Mouse (Mus musculus): ENCODE measurements around the gene Lsm12. TPM values are rescaled to one million over a fixed set of nuclear protein-coding genes. Genes with fewer than 3 reads are reported as not detected.
A peak's percentile ranks its signal among the peaks of the same experiment; 100 is the strongest.

The Lsm12 gene
- polyA plus RNA-seq, 1 experiment from 2014 or later: 92.6 TPM

DNA sequence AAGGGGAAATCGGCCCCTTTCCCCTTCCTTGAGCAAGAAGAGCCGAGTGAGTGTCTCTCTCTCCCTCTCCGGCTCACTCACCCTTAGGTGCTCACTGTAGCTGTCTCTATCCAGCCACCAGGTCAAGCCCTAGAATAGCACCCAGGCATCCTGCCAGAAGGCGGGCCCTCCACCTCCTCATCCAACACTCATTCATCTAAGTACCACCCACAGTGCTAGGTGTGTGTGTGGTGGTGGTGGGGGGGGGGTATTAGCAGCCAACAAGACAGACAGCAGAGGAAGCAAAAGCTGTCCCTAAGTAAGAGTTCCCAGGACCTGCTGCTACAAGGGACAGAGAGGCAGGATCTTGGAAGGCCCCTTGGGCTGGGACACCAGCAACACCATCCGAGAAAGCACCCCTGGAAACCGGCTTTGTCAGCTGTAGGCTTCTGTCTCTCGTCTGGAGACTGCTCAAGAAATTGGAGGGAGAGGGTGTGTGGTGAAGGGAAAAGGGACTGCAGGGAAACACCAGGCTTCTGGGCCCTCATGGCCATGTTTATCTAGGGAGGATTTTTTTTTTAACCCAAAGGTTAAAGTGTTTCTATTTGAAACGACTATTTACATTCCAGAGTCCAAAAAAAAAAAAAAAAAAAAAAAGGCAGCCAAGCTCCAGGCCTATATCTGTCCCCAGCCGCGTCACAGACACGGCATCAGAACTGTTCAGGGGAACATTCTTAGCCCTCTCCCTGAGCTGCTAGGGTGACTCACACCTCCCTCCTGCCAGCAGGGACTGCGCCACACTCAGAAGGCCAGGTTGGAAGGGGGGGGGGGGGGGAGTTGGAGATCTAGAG, 31.2 kb upstream of the Lsm12 start:
- ATAC-seq (ENCODE audit: low read depth) (no peak), DNase-seq (no peak)
- peak overlapping the region; percentile 31; the same call in 1 of the 2 replicates for H3K9ac ChIP-seq
- H3K4me2 ChIP-seq: peak overlapping the region; percentile 85
- H3K4me1 ChIP-seq (replicated peaks): peaks cover 90% of the 10 kb centered on the region
- H3K36me3 ChIP-seq: 0 out of 2 replicates have a peak, but pooled peaks cover 3% of the 10 kb centered on the region
- 47% methylated on average over 12 of the region's 12 CpGs for WGBS (ENCODE audit: insufficient replicate concordance)
- H3K9me3 ChIP-seq (replicated peaks): no peaks in the 10 kb centered on the region
- peak overlapping the region; percentile 61; the same call in 1 of the 2 replicates for H3K4me3 ChIP-seq (replicated peaks)
- peak overlapping the region; percentile 65 for H3K27ac ChIP-seq
- H3K27me3 ChIP-seq: no peaks in the 10 kb centered on the region; the same call in 1 of the 2 replicates

DNA sequence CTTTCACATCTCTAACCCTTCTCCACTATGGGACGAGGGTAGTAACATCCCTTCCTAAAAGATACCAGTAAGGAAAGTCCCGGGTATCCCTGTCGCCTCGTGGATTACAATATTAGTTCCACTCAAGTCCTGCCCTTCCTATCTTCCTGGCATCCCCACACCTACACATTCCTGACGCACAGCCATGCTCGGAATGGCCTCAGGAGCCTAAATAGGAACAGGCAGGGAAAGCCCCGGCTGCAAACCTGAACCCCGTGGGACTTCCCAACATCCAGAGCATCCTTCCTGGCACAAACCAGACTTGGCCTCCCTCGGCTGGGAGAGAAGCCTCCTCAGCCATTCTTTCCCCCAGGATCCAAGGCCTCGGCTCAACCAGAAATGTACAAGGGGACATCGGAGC, 30.4 kb upstream of the Lsm12 start:
- ATAC-seq (ENCODE audit: low read depth) (no peak), DNase-seq (no peak)
- 72% methylated on average over 11 of the region's 11 CpGs for WGBS (ENCODE audit: insufficient replicate concordance)
- Histone ChIP-seq H3K9me3 (replicated peaks) (no peaks in the 10 kb centered on the region), H3K27ac (peak overlapping the region; percentile 65), H3K27me3 (no peaks in the 10 kb centered on the region), H3K4me2 (peak overlapping the region; percentile 41), H3K4me3 (replicated peaks) (no peak overlapping the region), H3K4me1 (replicated peaks) (peaks cover 90% of the 10 kb centered on the region), H3K9ac (no peak overlapping the region), H3K36me3 (0 out of 2 replicates have a peak, but pooled peaks cover 3% of the 10 kb centered on the region)

DNA sequence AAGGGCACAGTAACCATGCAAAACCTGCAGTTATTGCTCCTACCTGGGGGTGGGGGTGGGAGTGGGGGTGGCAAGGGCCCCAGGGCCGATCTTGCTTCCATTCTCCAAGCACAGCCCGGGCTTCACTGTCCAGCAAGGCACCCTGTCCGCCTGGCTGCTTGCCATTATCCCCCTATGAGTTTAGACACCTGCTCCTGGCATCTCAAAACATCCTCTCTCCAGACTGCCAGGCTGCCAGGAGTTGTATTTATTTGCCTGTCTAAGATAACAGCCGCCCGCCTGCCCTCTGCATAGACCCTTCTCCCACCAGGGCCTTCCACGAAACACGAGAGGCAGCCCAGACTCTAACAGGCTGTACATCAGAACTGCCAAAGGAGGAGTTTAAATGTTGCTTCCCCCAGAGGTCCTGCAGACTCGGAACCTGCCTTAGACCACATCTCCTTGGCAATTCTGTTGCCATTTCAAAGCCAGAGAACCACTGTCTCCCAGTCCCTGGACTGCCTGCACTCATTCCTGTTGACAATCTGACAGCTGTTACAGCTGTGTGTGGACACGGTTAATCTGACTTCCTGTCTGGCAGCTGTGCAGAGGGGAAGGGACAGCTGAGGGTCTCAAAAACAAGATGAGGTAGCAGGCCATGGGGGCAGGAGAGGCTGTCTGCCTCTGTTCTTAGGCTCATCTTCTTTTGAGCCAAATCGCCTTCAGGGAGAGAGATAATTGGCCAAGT, 29.5 kb upstream of the Lsm12 start:
- Histone ChIP-seq H3K27me3 (no peaks in the 10 kb centered on the region), H3K27ac (no peak overlapping the region), H3K4me1 (replicated peaks) (peaks cover 90% of the 10 kb centered on the region), H3K4me2 (no peak overlapping the region), H3K36me3 (0 out of 2 replicates have a peak, but pooled peaks cover 3% of the 10 kb centered on the region), H3K9me3 (replicated peaks) (no peaks in the 10 kb centered on the region), H3K9ac (no peak overlapping the region), H3K4me3 (replicated peaks) (no peak overlapping the region)
- DNase-seq (no peak), ATAC-seq (ENCODE audit: low read depth) (no peak)
- WGBS (ENCODE audit: insufficient replicate concordance): 48% methylated on average over 10 of the region's 10 CpGs

DNA sequence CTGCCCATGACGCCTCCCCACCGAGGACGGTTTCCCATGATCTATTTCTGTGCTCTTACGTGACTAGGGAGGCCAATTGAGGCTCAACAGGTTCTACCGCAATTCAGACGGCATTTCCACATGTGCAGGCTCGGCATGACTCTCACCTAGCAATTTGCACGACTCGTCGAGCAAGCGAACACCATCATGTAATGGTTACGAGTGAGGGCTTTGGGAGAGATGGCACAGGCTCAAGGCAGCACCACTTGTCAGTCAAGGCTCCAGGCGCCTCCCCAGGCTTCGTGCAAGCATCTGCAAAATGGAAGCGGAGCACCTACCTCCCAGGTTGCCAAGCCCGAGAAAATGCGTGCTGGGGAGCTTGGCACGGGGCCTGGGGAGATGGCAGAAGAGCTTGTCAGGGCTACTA, 26.8 kb upstream of the Lsm12 start:
- 83% methylated on average over 18 of the region's 18 CpGs for WGBS (ENCODE audit: insufficient replicate concordance)
- Histone ChIP-seq H3K27me3 (no peaks in the 10 kb centered on the region), H3K4me3 (replicated peaks) (no peak overlapping the region), H3K27ac (no peak overlapping the region), H3K9me3 (replicated peaks) (no peaks in the 10 kb centered on the region), H3K36me3 (0 out of 2 replicates have a peak, but pooled peaks cover 3% of the 10 kb centered on the region), H3K9ac (no peak overlapping the region), H3K4me1 (replicated peaks) (peaks cover 86% of the 10 kb centered on the region), H3K4me2 (no peak overlapping the region)
- no peak for ATAC-seq (ENCODE audit: low read depth)
- no peak for DNase-seq

DNA sequence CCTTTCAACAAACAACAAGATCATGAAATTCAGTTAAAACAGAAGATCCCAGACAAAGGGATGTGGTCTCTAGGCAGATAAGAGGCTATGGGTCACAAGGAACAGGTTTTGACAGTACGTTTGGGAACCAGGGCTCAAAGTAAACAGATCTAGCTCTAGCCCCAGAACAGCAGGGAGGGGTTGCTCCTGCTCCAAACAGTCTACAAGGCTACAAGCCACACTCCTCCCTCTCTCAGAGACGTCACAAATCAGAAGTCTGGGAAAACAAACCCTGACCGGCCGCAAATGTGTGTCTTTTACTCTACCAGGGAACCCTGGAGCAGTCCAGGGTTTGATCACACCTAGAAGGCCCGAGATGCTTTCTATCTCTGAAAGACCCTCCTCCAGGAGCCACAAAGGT, 25.9 kb upstream of the Lsm12 start:
- no peak for ATAC-seq (ENCODE audit: low read depth)
- peaks cover 78% of the 10 kb centered on the region for H3K4me1 ChIP-seq (replicated peaks)

DNA sequence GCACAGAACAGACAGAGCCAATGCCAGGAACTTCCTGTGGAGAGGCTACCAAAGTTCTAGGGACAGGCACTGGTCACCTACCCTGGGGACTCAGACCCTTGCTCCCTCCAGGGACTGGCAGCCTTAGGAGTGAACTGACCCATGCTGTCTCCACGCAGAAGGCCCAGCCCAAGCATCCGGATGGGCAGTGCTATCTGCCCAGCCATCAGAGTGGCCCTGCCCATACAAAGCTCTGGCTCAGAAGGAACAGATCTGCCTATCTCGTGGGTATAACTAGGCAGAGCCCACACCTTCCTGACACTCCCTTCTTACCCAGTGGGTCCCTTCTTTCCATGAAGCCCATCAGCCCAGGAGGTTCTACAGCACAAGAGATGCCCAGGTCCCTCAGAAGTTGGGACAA, 25.1 kb upstream of the Lsm12 start:
- DNase-seq (no peak), ATAC-seq (ENCODE audit: low read depth) (no peak)
- WGBS (ENCODE audit: insufficient replicate concordance): 43% methylated on average over 3 of the region's 3 CpGs
- Histone ChIP-seq H3K9ac (no peak overlapping the region), H3K4me1 (replicated peaks) (peaks cover 70% of the 10 kb centered on the region), H3K36me3 (peaks cover 12% of the 10 kb centered on the region), H3K4me3 (replicated peaks) (no peak overlapping the region), H3K9me3 (replicated peaks) (no peaks in the 10 kb centered on the region), H3K27ac (no peak overlapping the region), H3K27me3 (no peaks in the 10 kb centered on the region), H3K4me2 (no peak overlapping the region)

More for the DNA sequence above, 25.9 kb upstream of the Lsm12 start:
- no peak overlapping the region for H3K4me2 ChIP-seq
- H3K9ac ChIP-seq: no peak overlapping the region
- DNase-seq: no peak
- H3K36me3 ChIP-seq: peaks cover 10% of the 10 kb centered on the region
- H3K27ac ChIP-seq: no peak overlapping the region
- no peaks in the 10 kb centered on the region for H3K9me3 ChIP-seq (replicated peaks)
- no peak overlapping the region for H3K4me3 ChIP-seq (replicated peaks)
- WGBS (ENCODE audit: insufficient replicate concordance): 53% methylated on average over 5 of the region's 5 CpGs
- H3K27me3 ChIP-seq: no peaks in the 10 kb centered on the region

DNA sequence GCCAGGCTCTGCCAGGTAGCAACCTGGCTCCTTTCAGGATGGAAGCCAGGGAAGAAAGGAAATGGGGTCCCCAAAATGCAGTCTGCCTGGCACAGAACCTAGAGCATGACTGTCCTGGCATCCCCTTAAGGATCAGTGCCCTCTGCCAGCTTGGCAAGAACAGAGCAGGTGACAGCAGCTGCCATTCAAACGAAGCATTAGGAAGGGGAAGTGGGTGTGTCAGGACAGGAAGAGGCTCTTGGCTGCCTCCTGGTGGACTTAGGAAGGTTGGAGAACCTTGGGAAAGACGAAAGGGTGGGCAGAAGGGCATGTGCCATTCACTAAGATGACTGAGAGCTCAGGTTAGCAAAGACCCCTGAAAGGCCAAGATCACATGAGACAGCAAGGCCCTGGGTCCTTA, 24.6 kb upstream of the Lsm12 start:
- Histone ChIP-seq H3K4me3 (replicated peaks) (no peak overlapping the region), H3K4me1 (replicated peaks) (peaks cover 66% of the 10 kb centered on the region), H3K27me3 (no peaks in the 10 kb centered on the region), H3K4me2 (no peak overlapping the region), H3K9ac (no peak overlapping the region), H3K36me3 (peaks cover 12% of the 10 kb centered on the region), H3K27ac (no peak overlapping the region), H3K9me3 (replicated peaks) (no peaks in the 10 kb centered on the region)
- 15% methylated on average over 2 of the region's 2 CpGs for WGBS (ENCODE audit: insufficient replicate concordance)
- DNase-seq (no peak), ATAC-seq (ENCODE audit: low read depth) (no peak)

DNA sequence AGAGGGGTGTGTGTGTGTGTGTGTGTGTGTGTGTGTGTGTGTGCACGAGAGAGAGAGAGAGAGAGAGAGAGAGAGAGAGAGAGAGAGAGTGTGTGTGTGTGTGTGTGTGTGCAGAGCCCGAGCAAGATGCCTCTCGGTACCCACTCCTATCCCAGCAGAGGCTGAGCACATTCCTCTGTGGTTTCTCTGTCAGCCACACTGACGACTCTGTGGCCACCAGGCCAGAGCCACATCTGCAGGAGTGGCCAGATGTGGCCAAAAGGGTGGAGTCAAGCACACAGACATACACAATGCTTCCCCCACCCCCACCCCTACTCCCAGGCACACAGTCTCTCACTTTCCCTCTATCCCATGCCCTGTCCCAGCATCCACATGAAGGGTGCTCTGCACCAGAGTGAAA, 23.8 kb upstream of the Lsm12 start:
- Histone ChIP-seq H3K27ac (no peak overlapping the region), H3K4me2 (no peak overlapping the region), H3K9ac (0 out of 2 replicates have a peak overlapping the region, but pooled peaks have one; percentile 16)

DNA sequence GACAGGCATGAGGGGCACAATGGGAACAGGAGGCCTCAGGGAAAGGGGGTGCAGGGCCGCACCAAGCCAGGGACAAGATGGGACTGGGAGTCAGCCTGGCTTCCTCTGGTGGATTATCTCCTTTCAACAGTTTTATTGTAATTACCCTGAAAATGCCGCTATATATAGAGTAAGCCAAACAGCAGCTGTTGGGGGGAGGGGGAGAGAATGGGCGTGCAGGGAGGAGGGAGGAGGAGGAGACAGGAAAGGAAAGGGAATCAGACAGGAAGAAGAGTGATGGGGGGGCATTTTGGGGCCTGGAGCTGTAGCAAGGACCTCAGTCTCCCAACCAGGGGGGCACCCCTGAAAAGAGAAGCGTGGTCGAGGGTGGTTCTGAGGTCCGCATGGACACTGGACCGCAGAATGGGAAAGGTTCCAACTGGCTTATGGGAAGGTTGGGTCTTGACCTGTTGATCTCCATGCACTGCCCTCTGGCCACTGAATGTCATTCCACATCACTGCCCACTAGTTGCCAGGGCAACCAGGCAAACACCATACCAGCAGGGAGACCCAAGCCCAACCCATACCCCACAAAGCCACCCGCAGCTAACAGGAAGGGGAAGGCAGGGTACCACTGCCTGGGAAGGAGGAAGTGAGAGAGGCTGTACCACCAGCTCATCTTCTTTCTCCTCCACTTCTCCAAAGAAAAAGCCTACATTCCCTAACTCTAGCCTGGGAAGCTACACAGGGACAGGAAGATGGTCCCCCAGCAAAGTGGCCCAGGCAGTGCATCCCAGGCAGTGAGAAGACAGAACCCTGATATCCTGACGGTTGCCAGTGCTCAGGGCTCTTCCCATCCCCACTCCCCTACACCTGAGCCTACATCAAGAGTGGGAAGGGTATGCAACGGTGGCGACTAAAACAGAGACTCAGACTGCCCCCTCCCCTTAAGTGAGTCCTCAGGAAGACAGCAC, 23.0 kb upstream of the Lsm12 start:
- H3K9ac ChIP-seq: no peak overlapping the region
- ATAC-seq (ENCODE audit: low read depth) (no peak), DNase-seq (no peak)
- H3K9me3 ChIP-seq (replicated peaks): no peaks in the 10 kb centered on the region
- peaks cover 21% of the 10 kb centered on the region for H3K36me3 ChIP-seq
- H3K4me3 ChIP-seq (replicated peaks): no peak overlapping the region
- peak overlapping the region; percentile 32; the same call in 1 of the 2 replicates for H3K27ac ChIP-seq
- no peaks in the 10 kb centered on the region for H3K27me3 ChIP-seq
- H3K4me2 ChIP-seq: no peak overlapping the region
- 33% methylated on average over 11 of the region's 11 CpGs for WGBS (ENCODE audit: insufficient replicate concordance)
- H3K4me1 ChIP-seq (replicated peaks): peaks cover 50% of the 10 kb centered on the region

More for the DNA sequence above, 23.8 kb upstream of the Lsm12 start:
- Histone ChIP-seq H3K36me3 (peaks cover 20% of the 10 kb centered on the region), H3K9me3 (replicated peaks) (no peaks in the 10 kb centered on the region), H3K4me1 (replicated peaks) (peaks cover 57% of the 10 kb centered on the region), H3K27me3 (no peaks in the 10 kb centered on the region), H3K4me3 (replicated peaks) (no peak overlapping the region)
- ATAC-seq (ENCODE audit: low read depth) (no peak), DNase-seq (no peak)
- WGBS (ENCODE audit: insufficient replicate concordance): 6% methylated on average over 2 of the region's 4 CpGs

DNA sequence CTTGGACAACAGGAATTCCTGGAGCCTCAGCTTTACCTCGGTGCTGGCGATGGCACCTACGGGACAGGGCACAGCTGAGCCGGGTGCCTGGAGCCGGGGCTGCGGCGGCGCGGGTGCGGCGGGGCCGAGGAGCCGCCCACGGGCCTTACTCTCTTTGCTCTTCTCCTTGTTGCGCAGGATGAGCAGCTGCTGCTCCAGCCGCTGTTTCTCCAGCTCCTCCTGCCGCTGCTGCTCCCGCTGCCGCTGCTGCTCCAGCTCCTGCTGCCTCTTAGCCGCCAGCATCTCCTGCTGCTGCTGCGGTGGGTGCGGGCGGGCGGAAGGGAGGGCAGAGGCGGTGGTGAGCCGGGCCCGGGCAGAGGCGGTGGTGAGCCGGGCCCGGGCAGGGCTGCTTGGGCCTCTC, 21.4 kb upstream of the Lsm12 start:
- peaks cover 39% of the 10 kb centered on the region for H3K4me1 ChIP-seq (replicated peaks)

More for the DNA sequence above, 21.4 kb upstream of the Lsm12 start:
- H3K9ac ChIP-seq: no peak overlapping the region
- no peak overlapping the region for H3K27ac ChIP-seq
- no peak overlapping the region for H3K4me3 ChIP-seq (replicated peaks)
- peaks cover 24% of the 10 kb centered on the region for H3K36me3 ChIP-seq
- H3K27me3 ChIP-seq: no peaks in the 10 kb centered on the region
- no peaks in the 10 kb centered on the region for H3K9me3 ChIP-seq (replicated peaks)
- no peak for DNase-seq
- ATAC-seq (ENCODE audit: low read depth): no peak
- WGBS (ENCODE audit: insufficient replicate concordance): 83% methylated on average over 30 of the region's 30 CpGs
- H3K4me2 ChIP-seq: no peak overlapping the region

Measured in liver, embryonic 13.5 days (tissue).